Mouse (Mus musculus): ENCODE measurements around the gene Pde11a. TPM values are rescaled to one million over a fixed set of nuclear protein-coding genes. Genes with fewer than 3 reads are reported as not detected.

The Pde11a gene
- total RNA-seq (2015) (not detected in 2 replicates), total RNA-seq (2017) (not detected in 2 replicates)

DNA sequence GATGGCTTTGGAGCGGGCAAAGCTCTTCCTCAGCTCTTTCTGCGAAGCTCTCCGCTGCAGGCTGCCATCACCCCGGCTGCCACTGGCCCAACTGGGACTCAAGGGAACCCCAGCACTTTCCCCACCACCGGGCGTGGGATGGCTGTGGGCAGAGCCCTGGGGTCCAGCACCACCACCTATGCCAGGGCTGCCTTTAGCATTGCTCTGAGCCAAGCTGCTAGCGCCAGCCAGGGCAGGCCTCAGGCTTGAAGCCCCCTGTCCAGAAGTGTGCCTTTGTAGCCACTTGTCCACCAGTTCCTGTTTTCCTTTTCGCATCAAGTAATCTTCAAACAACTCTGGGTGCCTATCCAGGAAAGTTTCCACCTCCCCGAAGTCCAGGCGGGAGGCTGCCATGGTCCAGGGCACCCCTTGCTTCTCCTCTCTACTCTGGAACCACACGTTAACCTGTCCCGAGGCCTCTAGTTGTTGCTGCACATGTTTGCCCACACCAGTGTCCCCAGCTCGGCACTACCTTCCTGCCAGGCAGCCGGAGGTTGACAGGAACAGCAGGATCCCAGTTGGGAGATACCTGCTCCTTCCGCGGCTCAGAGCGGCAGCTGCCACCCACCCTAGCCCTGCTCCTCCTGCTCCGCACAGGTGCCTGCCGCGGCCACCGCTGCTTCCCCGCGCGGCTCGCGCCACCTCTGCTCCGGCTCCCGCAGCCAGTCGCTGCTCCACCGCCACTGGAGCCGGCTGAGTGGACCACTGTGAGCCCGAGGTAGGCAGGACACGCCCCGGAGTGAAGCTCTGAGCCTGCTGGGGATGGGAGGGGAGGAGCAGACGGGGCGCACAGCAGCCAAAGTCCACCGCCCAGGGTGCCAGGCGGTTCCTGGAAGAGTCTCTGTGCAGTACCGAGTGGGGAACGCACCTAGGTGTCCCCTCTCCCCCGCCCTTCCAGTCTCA, at the start of gene Pde11a:
TSS of gene Pde11a (minus strand) at position 560 of the 942 bp plus-strand sequence.
- peak; percentile 66 for ATAC-seq (replicated peaks; ENCODE audit: poor library complexity)

DNA sequence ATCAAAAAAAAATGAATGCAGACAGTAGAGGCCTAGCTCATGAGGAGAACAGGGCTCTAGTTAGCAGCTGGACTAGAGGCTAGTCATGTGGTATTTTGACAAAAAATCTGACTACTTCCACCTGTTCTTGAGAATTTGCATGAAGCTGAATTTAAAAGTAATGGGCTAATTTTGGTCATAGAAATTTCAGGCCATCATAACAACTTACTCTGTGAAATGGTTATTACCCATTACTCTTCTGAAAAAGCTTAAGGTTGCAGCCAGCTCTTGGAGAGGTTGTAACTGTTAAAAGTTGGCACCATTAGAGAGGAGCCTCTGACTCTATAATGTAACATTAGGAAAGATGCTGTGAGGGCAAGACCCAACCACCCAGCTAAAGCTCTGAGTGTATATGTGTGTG, 48.0 kb upstream of the Pde11a start:
- ATAC-seq (replicated peaks; ENCODE audit: poor library complexity) = no peak

DNA sequence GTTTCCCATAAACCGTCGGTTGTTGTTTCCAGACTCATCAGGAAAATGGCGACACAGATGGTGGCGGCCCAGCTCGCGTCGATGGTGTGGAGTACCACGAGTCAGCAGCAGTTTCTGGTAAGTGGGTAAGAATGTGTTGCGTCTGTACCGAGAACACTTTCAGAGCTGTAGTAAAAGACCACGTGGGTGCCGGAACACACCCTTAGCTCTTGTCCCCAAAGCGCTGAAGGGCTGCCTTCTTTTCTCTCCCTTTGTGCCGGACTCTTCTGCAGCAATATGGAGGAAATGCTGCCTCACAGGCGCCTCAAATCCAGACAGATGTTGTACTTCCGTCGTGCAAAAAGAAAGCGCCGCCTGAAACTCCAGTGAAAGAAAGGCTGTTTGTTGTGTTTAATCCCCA, 40.1 kb upstream of the Pde11a start:
- ATAC-seq (replicated peaks; ENCODE audit: poor library complexity) = no peak

DNA sequence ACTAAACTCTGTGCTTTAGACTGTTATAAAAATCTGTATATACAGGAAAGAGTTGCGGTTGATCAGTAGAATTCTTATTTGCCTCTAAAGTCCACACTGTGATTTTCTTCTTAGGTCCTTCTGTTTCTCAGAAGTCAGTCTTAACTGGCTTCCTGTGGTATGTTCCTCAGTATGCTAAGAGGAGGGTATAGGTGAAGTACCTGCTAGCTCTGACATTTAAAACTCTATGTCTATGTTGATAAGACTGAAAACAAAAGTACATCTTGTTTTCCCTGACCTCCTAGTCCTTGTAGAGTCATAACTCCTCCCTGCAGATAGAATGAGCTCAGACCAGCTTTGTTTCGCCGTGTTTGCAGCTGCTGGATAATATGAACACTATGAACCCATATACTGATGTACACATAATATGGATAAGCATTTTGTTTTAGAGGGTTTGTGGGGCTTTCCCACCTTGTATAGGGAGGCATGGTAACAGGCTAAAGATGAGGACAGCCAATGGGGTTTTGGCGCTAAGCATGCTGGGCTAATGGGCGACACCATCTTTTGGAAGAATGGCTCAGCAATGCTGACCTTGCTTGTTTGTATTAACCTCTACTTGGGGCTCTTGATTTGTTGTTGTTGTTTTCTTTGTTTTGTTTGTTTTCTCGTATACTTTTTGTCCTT, 36.1 kb upstream of the Pde11a start:
- no peak for ATAC-seq (replicated peaks; ENCODE audit: poor library complexity)

DNA sequence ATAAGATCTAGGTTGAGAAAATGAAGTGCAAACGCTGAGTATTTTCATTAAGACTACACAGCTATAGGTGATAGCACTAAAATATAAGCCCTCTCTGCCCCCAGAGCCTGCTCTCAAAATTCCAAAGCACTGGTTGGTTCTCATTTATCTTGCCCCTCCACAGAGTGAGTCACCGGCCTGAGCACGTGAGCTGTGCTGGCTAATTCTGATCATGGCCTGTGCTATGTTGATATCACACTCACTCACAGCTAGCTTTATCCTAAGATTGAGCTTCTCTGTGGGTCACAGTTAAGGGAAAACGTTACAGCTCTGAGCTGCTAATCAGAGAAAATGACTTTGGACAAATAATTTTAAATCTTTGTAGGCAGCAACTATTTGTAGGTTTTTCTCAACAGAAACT, 33.7 kb upstream of the Pde11a start:
- ATAC-seq (replicated peaks; ENCODE audit: poor library complexity) = peak; percentile 66

DNA sequence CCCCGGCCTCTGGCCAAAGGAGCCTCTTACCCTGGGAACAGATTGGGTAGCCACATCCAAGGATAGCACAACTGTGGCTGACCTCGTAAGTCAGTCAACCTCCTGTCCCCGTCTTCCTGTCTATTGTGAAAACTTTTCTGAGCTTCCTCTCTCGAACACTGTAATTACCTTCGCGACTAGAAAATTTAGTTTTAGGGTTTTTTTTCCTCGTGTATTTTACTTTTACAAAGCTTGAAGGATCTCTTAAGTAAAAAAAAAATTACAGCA, 32.0 kb upstream of the Pde11a start:
- peak; percentile 19 for ATAC-seq (replicated peaks; ENCODE audit: poor library complexity)

DNA sequence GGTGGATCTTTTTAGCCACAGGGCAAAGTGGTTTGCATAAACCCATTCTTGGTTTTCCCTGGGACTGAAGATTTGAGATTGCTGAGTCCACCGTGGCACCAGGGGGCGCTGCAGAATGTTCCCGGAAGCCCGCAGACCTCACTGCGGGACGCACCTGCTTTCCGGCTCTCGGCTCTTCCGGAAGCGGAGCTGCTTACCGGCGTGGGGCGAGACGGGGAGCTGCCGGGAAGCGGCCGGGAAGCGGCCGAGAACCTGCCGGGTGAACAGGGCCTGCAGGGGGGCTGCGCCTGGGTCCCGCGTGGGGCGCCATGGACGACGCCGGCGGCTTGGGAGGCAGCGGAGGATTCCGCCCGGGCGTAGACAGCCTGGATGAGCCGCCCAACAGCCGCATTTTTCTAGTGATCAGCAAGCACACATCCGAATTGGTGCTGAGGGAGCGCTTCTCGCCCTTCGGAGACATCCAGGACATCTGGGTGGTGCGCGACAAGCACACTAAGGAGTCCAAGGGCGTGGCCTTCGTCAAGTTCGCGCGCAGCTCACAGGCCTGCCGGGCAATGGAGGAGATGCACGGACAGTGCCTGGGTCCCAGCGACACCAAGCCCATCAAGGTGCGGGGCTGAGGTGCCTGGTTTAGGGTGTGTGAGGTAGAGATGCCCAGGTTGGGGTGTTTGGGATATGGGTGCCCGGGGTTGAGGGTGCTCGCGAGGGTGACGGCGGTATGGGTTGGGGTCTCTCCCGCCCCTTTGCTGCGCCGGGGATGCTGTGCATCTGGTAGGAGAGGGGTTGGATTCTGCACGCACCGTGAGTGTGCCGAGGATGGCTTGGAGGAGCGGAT, 31.5 kb upstream of the Pde11a start, which contains the start of gene Rbm45:
TSS of gene Rbm45 (plus strand) at position 164 of the 835 bp plus-strand sequence.
- ATAC-seq (replicated peaks; ENCODE audit: poor library complexity) = peak; percentile 82

DNA sequence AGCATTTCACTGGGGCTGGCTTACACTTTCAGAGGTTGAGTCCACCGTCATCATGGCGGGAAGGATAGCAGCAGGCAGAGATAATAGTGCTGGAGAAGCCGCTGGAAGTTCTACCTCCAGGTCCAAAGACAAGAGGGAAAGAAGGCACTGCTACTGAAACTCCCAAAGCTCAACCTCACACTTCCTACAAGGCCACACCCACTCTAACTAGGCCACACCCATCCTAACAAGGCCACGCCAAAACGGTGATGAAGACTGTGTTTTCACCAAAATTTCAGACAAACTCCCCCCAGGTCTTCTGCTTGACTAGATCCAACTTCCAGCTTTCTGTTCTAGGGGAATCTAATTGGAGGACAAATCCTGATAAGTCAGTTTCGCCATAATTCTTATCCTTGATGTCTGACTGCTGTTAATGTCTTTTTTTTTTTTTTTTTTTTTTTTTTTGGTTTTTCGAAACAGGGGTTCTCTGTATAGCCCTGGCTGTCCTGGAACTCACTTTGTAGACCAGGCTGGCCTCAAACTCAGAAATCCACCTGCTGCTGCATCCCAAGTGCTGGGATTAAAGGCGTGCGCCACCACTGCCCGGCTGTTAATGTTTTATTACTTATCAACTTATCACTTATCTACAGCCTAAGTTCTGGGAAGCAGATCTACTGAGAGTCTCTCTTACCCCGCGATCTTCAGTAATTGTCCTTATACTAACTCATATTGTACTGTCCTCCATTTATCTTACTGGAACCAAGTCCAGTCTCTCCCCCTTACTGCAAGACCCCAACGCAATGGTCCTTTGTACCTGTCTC, 30.5 kb upstream of the Pde11a start:
- ATAC-seq (replicated peaks; ENCODE audit: poor library complexity) = no peak

DNA sequence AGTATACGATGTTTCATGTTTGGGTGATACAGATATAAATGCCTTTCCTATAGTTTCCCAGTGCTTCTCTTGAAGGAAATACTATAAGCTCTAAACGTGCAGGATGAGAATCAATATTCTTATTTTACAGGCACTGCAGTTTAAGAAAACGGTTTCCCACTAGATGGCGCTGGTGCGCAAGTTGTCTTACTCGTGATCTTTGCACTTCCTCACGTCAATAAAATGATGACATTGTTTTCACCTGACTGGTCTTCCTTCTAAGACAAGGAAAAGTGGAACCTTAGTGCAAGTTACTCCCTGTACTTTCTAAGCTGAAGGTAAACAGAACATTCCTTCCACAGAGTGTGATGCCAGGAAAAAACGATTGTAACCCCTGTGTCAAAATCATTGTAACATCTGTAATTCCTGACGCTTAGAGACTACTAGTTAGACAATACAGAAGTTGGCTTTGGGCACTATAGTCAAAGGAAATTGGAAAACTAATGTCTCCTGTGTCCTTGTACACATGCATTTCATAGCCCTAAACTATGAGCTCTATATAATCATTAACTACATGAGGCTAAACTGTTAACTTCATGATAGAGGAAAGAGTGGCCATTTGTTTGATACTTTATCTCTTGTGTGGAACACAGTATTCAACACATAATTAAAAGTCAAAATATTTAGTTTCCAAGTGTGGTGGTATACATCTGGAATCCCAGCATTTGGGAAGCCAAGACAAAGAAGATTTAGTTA, 28.8 kb upstream of the Pde11a start:
- ATAC-seq (replicated peaks; ENCODE audit: poor library complexity) = peak; percentile 61

DNA sequence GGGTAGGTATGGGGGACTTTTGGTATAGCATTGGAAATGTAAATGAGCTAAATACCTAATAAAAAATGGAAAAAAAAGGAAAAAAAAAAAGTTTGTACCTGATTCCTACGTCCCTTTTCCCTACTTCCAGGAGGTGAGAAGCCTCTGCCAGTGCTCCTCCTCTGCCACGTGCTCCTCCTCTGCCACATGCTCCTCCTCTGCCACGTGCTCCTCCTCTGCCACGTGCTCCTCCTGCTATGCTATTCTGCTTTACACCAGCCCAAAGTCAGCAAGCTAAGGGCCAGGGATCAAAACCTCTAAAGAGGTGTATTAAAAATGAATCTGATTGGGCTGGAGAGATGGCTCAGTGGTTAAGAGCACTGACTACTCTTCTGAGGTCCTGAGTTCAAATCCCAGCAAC, 27.2 kb upstream of the Pde11a start:
- ATAC-seq (replicated peaks; ENCODE audit: poor library complexity) = no peak

DNA sequence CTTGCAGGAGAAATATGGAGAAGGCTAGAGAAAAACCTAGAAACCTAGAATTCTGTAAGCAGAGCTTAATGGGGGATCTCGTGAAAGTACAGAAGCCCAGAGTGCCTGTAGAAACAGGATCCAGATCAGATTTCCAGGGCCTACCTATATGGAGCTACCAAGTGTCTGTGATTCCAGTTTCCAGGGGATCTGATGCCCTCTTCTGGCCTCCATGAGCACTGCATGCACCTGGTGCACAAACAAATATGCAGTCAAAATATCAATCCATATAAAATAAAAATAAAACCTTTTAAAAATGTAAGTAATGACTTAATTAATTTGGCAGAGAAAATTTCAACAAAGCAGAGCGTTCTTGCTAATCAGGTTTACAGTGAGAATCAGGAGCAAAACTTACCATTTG, 23.5 kb upstream of the Pde11a start:
- ATAC-seq (replicated peaks; ENCODE audit: poor library complexity) = peak; percentile 42; the same call in 1 of the 2 replicates

DNA sequence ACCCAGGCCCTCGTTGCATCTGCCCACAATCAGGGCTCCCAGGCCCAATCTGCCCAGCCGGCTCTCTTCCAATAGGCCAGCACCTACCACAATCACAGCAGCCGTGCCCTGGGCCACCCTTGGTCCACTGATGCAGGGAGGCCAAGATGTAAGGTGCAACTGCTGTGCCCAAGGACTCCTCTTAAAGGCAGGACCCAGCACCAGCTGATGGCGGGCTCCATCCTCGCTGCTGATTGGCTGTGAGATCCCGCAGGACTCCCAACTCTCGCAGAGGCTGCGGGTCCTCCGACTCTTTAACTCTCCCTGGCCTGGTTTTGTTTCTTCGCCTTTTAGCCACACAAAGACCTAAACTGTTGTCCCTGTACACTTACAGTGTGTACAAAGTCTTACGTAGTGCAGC, 21.7 kb upstream of the Pde11a start, which contains the start of gene Cyct:
TSS of gene Cyct (minus strand) at position 225 of the 400 bp plus-strand sequence.
- ATAC-seq (replicated peaks; ENCODE audit: poor library complexity) = no peak

DNA sequence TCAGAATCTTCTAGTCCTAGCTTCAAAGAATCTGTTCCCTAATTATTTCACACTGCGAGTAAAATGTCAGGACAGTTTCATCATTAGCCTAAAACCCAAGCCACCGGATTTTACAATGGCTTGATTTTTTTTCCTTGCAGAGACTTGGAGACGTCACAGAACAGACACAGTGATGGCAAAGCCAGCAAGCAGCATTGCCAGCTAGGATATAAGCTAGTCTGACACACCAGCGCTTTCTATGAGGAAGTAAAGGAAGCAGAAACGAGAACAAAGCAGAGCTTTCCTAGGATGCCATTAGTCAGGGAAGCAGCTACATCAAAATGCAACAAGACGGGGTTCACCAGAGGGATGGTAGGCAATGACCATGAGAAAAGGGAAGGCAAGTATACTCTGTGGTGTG, 9.3 kb upstream of the Pde11a start:
- ATAC-seq (replicated peaks; ENCODE audit: poor library complexity) = no peak

DNA sequence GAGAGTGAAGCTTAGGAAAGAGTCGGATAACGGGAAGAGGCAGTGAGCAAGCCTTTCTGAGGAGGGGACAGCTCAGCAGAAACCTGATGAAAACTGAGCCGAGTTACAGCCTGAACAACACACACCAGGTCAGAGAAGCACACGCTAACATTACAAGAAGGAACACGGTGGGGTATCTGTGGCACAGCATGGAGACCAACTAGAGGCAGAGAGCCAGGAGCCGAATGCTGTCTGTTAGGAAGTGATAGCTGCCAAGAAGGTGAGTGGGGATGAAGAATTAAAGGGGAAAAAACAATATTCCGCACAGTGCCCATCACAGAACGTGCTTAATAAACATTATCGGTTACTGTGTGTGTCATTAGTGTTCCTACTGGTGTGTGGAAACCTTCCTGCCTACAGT, 3.6 kb upstream of the Pde11a start:
- ATAC-seq (replicated peaks; ENCODE audit: poor library complexity) = no peak

DNA sequence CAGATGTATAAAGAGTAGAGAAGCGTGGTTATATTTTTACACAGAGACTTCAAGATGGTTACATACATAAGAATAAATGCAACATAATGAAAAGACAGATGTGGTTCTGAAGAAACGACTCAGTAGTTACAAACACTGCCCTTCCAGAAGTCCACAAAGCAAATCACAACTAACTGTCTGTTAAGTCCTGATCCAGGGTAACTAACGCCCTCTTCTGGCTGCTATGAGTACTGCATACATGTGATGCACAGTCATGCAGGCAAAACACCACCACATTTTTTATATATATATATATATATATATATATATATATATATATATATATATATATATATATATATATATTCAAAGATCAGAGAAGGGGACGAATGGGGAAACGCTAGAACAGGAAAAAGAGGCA, 4.0 kb downstream of the Pde11a start:
- no peak for ATAC-seq (replicated peaks; ENCODE audit: poor library complexity)

DNA sequence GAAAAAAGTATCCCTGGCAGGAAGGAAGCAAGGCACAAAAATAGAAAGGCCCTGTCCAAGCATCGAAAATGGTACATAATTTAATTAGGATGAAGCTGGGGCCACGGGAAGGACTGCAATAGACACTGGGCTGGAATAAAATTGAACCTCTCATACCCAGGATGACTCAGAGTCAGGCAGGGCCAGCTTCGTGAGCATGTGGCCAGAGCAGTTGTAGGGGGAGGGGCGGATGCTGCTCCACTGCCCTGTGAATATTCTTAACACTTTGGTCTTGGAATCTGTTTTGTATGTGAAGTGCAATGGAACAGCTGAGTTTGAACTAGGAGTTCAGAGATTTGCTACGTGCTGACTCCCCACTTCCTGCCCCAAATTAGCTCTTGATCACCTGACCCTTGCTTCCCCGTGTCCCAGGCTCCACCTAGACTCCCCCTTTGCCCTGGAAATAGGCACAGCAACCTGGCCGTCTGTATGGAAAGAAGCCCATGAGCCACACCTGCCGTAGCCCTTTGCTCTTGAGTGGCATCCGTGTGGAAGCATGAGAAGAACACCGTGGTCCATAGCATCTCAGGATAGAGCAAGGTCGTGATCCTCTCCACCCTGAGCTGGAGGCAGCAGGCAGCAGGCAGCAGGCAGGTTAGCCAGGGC, 6.3 kb downstream of the Pde11a start:
- no peak for ATAC-seq (replicated peaks; ENCODE audit: poor library complexity)

DNA sequence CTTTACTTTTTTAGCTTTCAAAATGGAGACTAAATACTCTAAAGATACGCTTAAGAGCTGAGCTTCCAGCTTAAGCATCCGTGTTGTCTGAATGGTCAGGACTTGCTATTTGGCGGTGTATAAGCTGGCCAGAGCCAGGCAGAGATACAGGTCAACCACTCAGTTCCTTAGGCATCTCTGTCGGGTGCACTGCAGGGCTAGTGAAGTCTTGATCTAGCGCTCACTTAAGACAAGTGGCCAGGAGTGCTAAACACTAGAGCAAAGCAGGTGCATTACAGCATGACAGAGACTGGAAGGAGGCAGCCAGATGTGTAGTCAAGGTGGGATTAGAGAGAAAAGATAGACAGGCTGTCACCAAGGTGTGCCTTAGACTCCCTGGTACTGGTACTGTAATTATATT, 8.5 kb downstream of the Pde11a start:
- no peak for ATAC-seq (replicated peaks; ENCODE audit: poor library complexity)

DNA sequence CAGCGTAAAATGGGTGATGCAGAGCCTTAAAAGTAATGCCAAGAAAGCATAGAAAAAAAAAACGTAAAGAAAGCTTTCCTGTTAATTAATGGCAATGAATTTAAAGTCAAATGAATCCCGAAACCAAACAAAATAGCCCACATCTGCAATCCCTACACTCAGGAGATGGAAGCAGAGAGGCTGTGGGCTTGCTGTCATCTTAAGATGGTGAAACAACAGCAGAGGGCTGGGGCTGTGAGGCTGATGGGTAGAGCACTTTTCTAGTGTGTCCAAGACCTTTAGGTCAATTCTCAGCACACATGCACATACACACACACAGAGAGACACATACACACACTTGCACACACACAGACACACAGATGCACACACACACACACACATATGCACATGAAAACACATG, 12.4 kb downstream of the Pde11a start:
- no peak for ATAC-seq (replicated peaks; ENCODE audit: poor library complexity)

DNA sequence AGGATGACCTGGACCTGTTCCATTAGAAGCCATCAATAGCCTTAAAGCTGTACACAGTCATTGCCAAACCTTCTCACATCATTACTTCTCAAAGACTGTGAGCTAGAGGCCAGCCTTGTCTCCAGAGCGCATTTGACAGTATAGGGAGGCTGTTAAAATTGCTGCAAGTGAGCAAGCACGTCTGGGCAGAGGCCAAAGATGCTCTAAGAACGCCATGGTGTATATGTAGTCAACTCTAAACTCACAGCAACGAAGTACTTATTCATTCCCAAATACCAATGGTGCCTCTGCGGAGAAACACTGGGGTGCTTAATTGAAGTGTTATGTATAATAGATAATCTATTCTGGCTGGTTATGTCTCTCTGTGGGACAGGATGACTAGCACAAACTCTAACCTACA, 14.1 kb downstream of the Pde11a start:
- ATAC-seq (replicated peaks; ENCODE audit: poor library complexity) = no peak

Data from megakaryocyte progenitor cell, adult 5-6 weeks (primary cell).